Mouse (Mus musculus) MEL-GATA-1-ER (cell line): Measurements from ENCODE around the gene Fhod1.
"Not testable (repeated sequence)": the region's sequence is repeated elsewhere in the genome, so short reads cannot be mapped to it uniquely, and the experiment has no call there.

ENCODE experiments used
- DNase-seq: peaks from one replicate; pipeline ENCODE4 v3.0.0-alpha.2; 2012; ENCODE audit warnings: low read depth; ENCODE audit errors: extremely low read depth

Gene Fhod1

GRCm38 (mm10) chr8:105295895-105296573, 51.7 kb downstream of the Fhod1 start, which contains the start of gene Exoc3l:
Exoc3l (minus strand) TSS chr8:105296101.
- no peak for DNase-seq

GRCm38 (mm10) chr8:105295256-105295655, 52.5 kb downstream of the Fhod1 start:
- no peak for DNase-seq

- no peak for DNase-seq
Measured at GRCm38 (mm10) chr8:105294776-105295175, 53.0 kb downstream of the Fhod1 start.

GRCm38 (mm10) chr8:105293405-105293804, 54.3 kb downstream of the Fhod1 start:
- DNase-seq = no peak

- DNase-seq = no peak
Measured at GRCm38 (mm10) chr8:105292471-105292870, 55.3 kb downstream of the Fhod1 start.

GRCm38 (mm10) chr8:105291802-105292201, 56.0 kb downstream of the Fhod1 start:
- not testable (repeated sequence) for DNase-seq

GRCm38 (mm10) chr8:105291364-105291763, 56.4 kb downstream of the Fhod1 start:
- DNase-seq = not testable (repeated sequence)

GRCm38 (mm10) chr8:105290554-105291314, 57.0 kb downstream of the Fhod1 start:
- DNase-seq = no peak

- DNase-seq = no peak
Measured at GRCm38 (mm10) chr8:105289805-105290460, 57.8 kb downstream of the Fhod1 start, which contains the start of gene 4931428F04Rik. 4931428F04Rik (minus strand) TSS chr8:105289864.

GRCm38 (mm10) chr8:105288958-105289732, 58.6 kb downstream of the Fhod1 start:
- peak; percentile 98 for DNase-seq

- DNase-seq = no peak
Measured at GRCm38 (mm10) chr8:105288231-105288630, 59.5 kb downstream of the Fhod1 start.

- DNase-seq = no peak
Measured at GRCm38 (mm10) chr8:105286907-105287306, 60.8 kb downstream of the Fhod1 start.

- DNase-seq = no peak
Measured at GRCm38 (mm10) chr8:105285514-105285913, 62.2 kb downstream of the Fhod1 start.

GRCm38 (mm10) chr8:105283074-105283473, 64.7 kb downstream of the Fhod1 start:
- no peak for DNase-seq

- no peak for DNase-seq
Measured at GRCm38 (mm10) chr8:105282239-105282638, 65.5 kb downstream of the Fhod1 start.

- no peak for DNase-seq
Measured at GRCm38 (mm10) chr8:105281821-105282220, 65.9 kb downstream of the Fhod1 start.

GRCm38 (mm10) chr8:105280567-105280966, 67.2 kb downstream of the Fhod1 start:
- no peak for DNase-seq
